20 mouse cellular contexts compared by ENCODE assay signal in genomic region chr9:21527917-21528324, GRCm38 (mm10). TPM values are rescaled to one million over a fixed set of nuclear protein-coding genes. Genes with fewer than 3 reads are reported as not detected.
DNase-seq lines count a peak whose midpoint lies in the region; ATAC-seq and TF ChIP-seq lines count a peak whose summit lies in the region.
"Had no signal": no experiment of that assay in that cellular context is flagged by ENCODE, and none has a peak within 500 bp of the region (broad histone marks: within the 10 kb centered on the region; RNA-seq: fewer than 3 reads in every experiment).

No protein-coding gene starts in this region.

- H3K9ac ChIP-seq in liver, embryonic 15.5 days = no peak overlapping the region
- H3K9ac ChIP-seq: forebrain, embryonic 12.5 days; hindbrain, embryonic 15.5 days; limb, embryonic 13.5 days had no signal

- 4% methylated on average over 1 of the region's 1 CpGs for WGBS in bone marrow, adult 2 months
- WGBS in liver, embryonic 15.5 days (ENCODE audit: insufficient replicate concordance) = 14% methylated on average over 1 of the region's 1 CpGs

- no peaks in the 10 kb centered on the region for H3K27me3 ChIP-seq in liver, embryonic 15.5 days
- H3K27me3 ChIP-seq: forebrain, embryonic 12.5 days; hindbrain, embryonic 15.5 days; limb, embryonic 13.5 days had no signal

- no peaks in the 10 kb centered on the region for H3K36me3 ChIP-seq in liver, embryonic 15.5 days (replicated peaks)
- H3K36me3 ChIP-seq: hindbrain, embryonic 15.5 days had no signal

- no peaks in the 10 kb centered on the region for H3K9me3 ChIP-seq in liver, embryonic 15.5 days (replicated peaks)
- H3K9me3 ChIP-seq: forebrain, embryonic 12.5 days; hindbrain, embryonic 15.5 days; limb, embryonic 13.5 days had no signal

- peak overlapping the region; percentile 37 for H3K4me3 ChIP-seq in bone marrow, adult 2 months (replicated peaks; ENCODE audit: control insufficient read depth, low read depth, low read length)
- H3K4me3 ChIP-seq in liver, embryonic 15.5 days (replicated peaks) = no peak overlapping the region
- H3K4me3 ChIP-seq: forebrain, embryonic 12.5 days; hindbrain, embryonic 15.5 days; limb, embryonic 13.5 days had no signal

- TF ChIP-seq CTCF in bone marrow, adult 2 months (IDR thresholded peaks at IDR 0.05; ENCODE audit: control insufficient read depth, insufficient read depth, low read length) = no peak

- ATAC-seq in liver, embryonic 15.5 days (ENCODE audit: insufficient read depth) = peak; percentile 53
- peak; percentile 58 for ATAC-seq in neutrophil, adult 5-6 weeks (ENCODE audit: extremely low read depth, insufficient number of reproducible peaks, low FRiP score, poor library complexity, severe bottlenecking)
- ATAC-seq: intestine, embryonic 16.5 days; midbrain, embryonic 16.5 days had no signal

- H3K27ac ChIP-seq in bone marrow, adult 2 months (ENCODE audit: control insufficient read depth, insufficient read depth, low read depth, low read length, poor library complexity) = peak overlapping the region; percentile 61
- 0 out of 2 replicates have a peak overlapping the region, but pooled peaks have one; percentile 14 for H3K27ac ChIP-seq in liver, embryonic 15.5 days (replicated peaks)
- H3K27ac ChIP-seq: forebrain, embryonic 12.5 days; hindbrain, embryonic 15.5 days; kidney, postnatal 0 days; limb, embryonic 13.5 days; stomach, postnatal 0 days had no signal

- TF ChIP-seq POLR2A in bone marrow, adult 2 months (IDR thresholded peaks at IDR 0.05; ENCODE audit: borderline replicate concordance, control insufficient read depth, low read depth, low read length) = no peak

- H3K4me1 ChIP-seq in bone marrow, adult 2 months (ENCODE audit: control insufficient read depth, insufficient read depth, low read length) = peaks cover 1% of the 10 kb centered on the region; the same call in 1 of the 2 replicates
- H3K4me1 ChIP-seq in liver, embryonic 15.5 days (replicated peaks) = no peaks in the 10 kb centered on the region
- H3K4me1 ChIP-seq: hindbrain, embryonic 15.5 days; limb, embryonic 13.5 days had no signal

- peak; percentile 12 for DNase-seq in lung, postnatal 25 days (ENCODE audit: low spot score)
- DNase-seq in lung, postnatal 14 days = no peak
- no peak for DNase-seq in cerebellum, postnatal 14 days
- no peak for DNase-seq in MN1 (ENCODE audit: low spot score)
- DNase-seq: adrenal gland, postnatal 36 days; cerebellum, postnatal 10 days; gastrocnemius, postnatal 14 days; heart, postnatal 10 days; right cerebral cortex, adult 18-20 months; thymus, postnatal 14 days had no signal

- H3K4me2 ChIP-seq in liver, embryonic 15.5 days = peak overlapping the region; percentile 25; the same call in 1 of the 2 replicates
- H3K4me2 ChIP-seq: forebrain, embryonic 12.5 days; hindbrain, embryonic 15.5 days; limb, embryonic 13.5 days had no signal

RNA-seq across cellular contexts. Expression of gene AB124611, which starts 1.9 kb away (rescaled TPM):
- 53.1 and 110 TPM in 2 replicates for polyA plus RNA-seq in bone marrow, adult 2 months (2011; ENCODE audit: insufficient read depth, insufficient read length, low replicate concordance, missing spikeins)
- polyA plus RNA-seq in liver, embryonic 15.5 days (2015; fragmentation: Nextera tagmentation; extraction: Ambion mirVana) = 9.5 and 10.5 TPM in 2 replicates
- 333 and 359 TPM in 2 replicates for total RNA-seq in neutrophil, adult 5-6 weeks (2017)

RNA-seq across cellular contexts. Expression of gene Tmed1, which starts 17.9 kb away (rescaled TPM):
- polyA plus RNA-seq in bone marrow, adult 2 months (2011; ENCODE audit: insufficient read depth, insufficient read length, low replicate concordance, missing spikeins) = 6.7 and 7.6 TPM in 2 replicates
- 31.5 and 33.6 TPM in 2 replicates for polyA plus RNA-seq in liver, embryonic 15.5 days (2015; fragmentation: Nextera tagmentation; extraction: Ambion mirVana)
- 4.4 and 5.3 TPM in 2 replicates for total RNA-seq in neutrophil, adult 5-6 weeks (2017)

RNA-seq across cellular contexts. Expression of gene Carm1, which starts 18.8 kb away (rescaled TPM):
- polyA plus RNA-seq in bone marrow, adult 2 months (2011; ENCODE audit: insufficient read depth, insufficient read length, low replicate concordance, missing spikeins) = 29.7 and 37.6 TPM in 2 replicates
- polyA plus RNA-seq in liver, embryonic 15.5 days (2015; fragmentation: Nextera tagmentation; extraction: Ambion mirVana) = 18.2 and 23.1 TPM in 2 replicates
- total RNA-seq in neutrophil, adult 5-6 weeks (2017) = 17.6 and 18.3 TPM in 2 replicates
